Mouse (Mus musculus): ENCODE data around the gene Ifit1bl2. TPM values are rescaled to one million over a fixed set of nuclear protein-coding genes. Genes with fewer than 3 reads are reported as not detected.

Ifit1bl2 gene
- polyA plus RNA-seq (2015; fragmentation: Nextera tagmentation; extraction: Ambion mirVana) = 0.23 and 0.49 TPM in 2 replicates

- WGBS = 70% methylated on average over 4 of the region's 4 CpGs
- Histone ChIP-seq H3K4me1 (no peaks in the 10 kb centered on the region), H3K9ac (no peak within 1 kb of the TSS), H3K4me2 (no peak within 1 kb of the TSS), H3K4me3 (no peak within 1 kb of the TSS), H3K27ac (no peak within 1 kb of the TSS), H3K36me3 (replicated peaks) (no peaks in the 10 kb centered on the region), H3K27me3 (replicated peaks) (no peaks in the 10 kb centered on the region), H3K9me3 (no peaks in the 10 kb centered on the region)
- no peak for ATAC-seq (replicated peaks)
Measured at GRCm38 (mm10) chr19:34640623-34641022, at the start of gene Ifit1bl2, which contains the start of gene Ifit1. Gene Ifit1bl2, minus strand, starts transcription at chr19:34640743. Gene Ifit1, plus strand, starts transcription at chr19:34640871.

GRCm38 (mm10) chr19:34685530-34685929 lies 45.0 kb upstream of the Ifit1bl2 start:
- no peaks in the 10 kb centered on the region for H3K9me3 ChIP-seq
- ATAC-seq (replicated peaks) = no peak
- no peak overlapping the region for H3K4me2 ChIP-seq
- 89% methylated on average over 1 of the region's 1 CpGs for WGBS
- no peak overlapping the region for H3K4me3 ChIP-seq
- H3K4me1 ChIP-seq = no peaks in the 10 kb centered on the region
- H3K9ac ChIP-seq = no peak overlapping the region
- H3K27me3 ChIP-seq (replicated peaks) = no peaks in the 10 kb centered on the region
- no peaks in the 10 kb centered on the region for H3K36me3 ChIP-seq (replicated peaks)
- H3K27ac ChIP-seq = no peak overlapping the region

- no peak overlapping the region for H3K9ac ChIP-seq
- 56% methylated on average over 1 of the region's 1 CpGs for WGBS
- no peak for ATAC-seq (replicated peaks)
- no peaks in the 10 kb centered on the region for H3K9me3 ChIP-seq
- no peak overlapping the region for H3K4me3 ChIP-seq
- no peak overlapping the region for H3K4me2 ChIP-seq
- H3K27me3 ChIP-seq (replicated peaks) = no peaks in the 10 kb centered on the region
- H3K27ac ChIP-seq = no peak overlapping the region
- no peaks in the 10 kb centered on the region for H3K4me1 ChIP-seq
- no peaks in the 10 kb centered on the region for H3K36me3 ChIP-seq (replicated peaks)
Measured at GRCm38 (mm10) chr19:34684857-34685256, 44.3 kb upstream of the Ifit1bl2 start.

GRCm38 (mm10) chr19:34678428-34678827 lies 37.9 kb upstream of the Ifit1bl2 start:
- Histone ChIP-seq H3K36me3 (replicated peaks) (no peaks in the 10 kb centered on the region), H3K4me1 (no peaks in the 10 kb centered on the region), H3K4me3 (no peak overlapping the region), H3K9ac (no peak overlapping the region), H3K27me3 (replicated peaks) (no peaks in the 10 kb centered on the region), H3K4me2 (no peak overlapping the region), H3K27ac (no peak overlapping the region), H3K9me3 (no peaks in the 10 kb centered on the region)
- 93% methylated on average over 4 of the region's 4 CpGs for WGBS
- no peak for ATAC-seq (replicated peaks)

GRCm38 (mm10) chr19:34673476-34673875 lies 32.9 kb upstream of the Ifit1bl2 start:
- no peak for ATAC-seq (replicated peaks)
- WGBS = 63% methylated on average over 7 of the region's 7 CpGs
- no peak overlapping the region for H3K4me3 ChIP-seq

GRCm38 (mm10) chr19:34666127-34666526 lies 25.6 kb upstream of the Ifit1bl2 start:
- no peak overlapping the region for H3K9ac ChIP-seq
- WGBS = 2% methylated on average over 5 of the region's 5 CpGs

More at GRCm38 (mm10) chr19:34673476-34673875, 32.9 kb upstream of the Ifit1bl2 start:
- no peaks in the 10 kb centered on the region for H3K4me1 ChIP-seq
- no peaks in the 10 kb centered on the region for H3K9me3 ChIP-seq
- no peak overlapping the region for H3K27ac ChIP-seq
- no peaks in the 10 kb centered on the region for H3K36me3 ChIP-seq (replicated peaks)
- no peaks in the 10 kb centered on the region for H3K27me3 ChIP-seq (replicated peaks)
- H3K4me2 ChIP-seq = no peak overlapping the region
- H3K9ac ChIP-seq = no peak overlapping the region

GRCm38 (mm10) chr19:34662740-34663139 lies 22.2 kb upstream of the Ifit1bl2 start:
- Histone ChIP-seq H3K9me3 (no peaks in the 10 kb centered on the region), H3K36me3 (replicated peaks) (no peaks in the 10 kb centered on the region), H3K4me1 (no peaks in the 10 kb centered on the region), H3K4me3 (no peak overlapping the region), H3K9ac (no peak overlapping the region), H3K27ac (no peak overlapping the region), H3K27me3 (replicated peaks) (no peaks in the 10 kb centered on the region), H3K4me2 (peak overlapping the region; percentile 49)
- 52% methylated on average over 5 of the region's 5 CpGs for WGBS
- no peak for ATAC-seq (replicated peaks)

More at GRCm38 (mm10) chr19:34666127-34666526, 25.6 kb upstream of the Ifit1bl2 start:
- Histone ChIP-seq H3K4me2 (no peak overlapping the region), H3K36me3 (replicated peaks) (no peaks in the 10 kb centered on the region), H3K27ac (no peak overlapping the region), H3K4me1 (no peaks in the 10 kb centered on the region), H3K4me3 (no peak overlapping the region), H3K9me3 (no peaks in the 10 kb centered on the region), H3K27me3 (replicated peaks) (no peaks in the 10 kb centered on the region)
- no peak for ATAC-seq (replicated peaks)

- peak overlapping the region; percentile 31; the same call in 1 of the 2 replicates for H3K9ac ChIP-seq
Measured at GRCm38 (mm10) chr19:34662067-34662507, 21.5 kb upstream of the Ifit1bl2 start.

GRCm38 (mm10) chr19:34656511-34657298 lies 16.2 kb upstream of the Ifit1bl2 start:
- Histone ChIP-seq H3K4me1 (no peaks in the 10 kb centered on the region), H3K9ac (no peak overlapping the region), H3K9me3 (no peaks in the 10 kb centered on the region), H3K36me3 (replicated peaks) (no peaks in the 10 kb centered on the region), H3K4me2 (no peak overlapping the region), H3K4me3 (no peak overlapping the region), H3K27ac (no peak overlapping the region), H3K27me3 (replicated peaks) (no peaks in the 10 kb centered on the region)
- ATAC-seq (replicated peaks) = no peak
- WGBS = 26% methylated on average over 2 of the region's 2 CpGs

More at GRCm38 (mm10) chr19:34662067-34662507, 21.5 kb upstream of the Ifit1bl2 start:
- ATAC-seq (replicated peaks) = peak; percentile 97
- Histone ChIP-seq H3K9me3 (no peaks in the 10 kb centered on the region), H3K36me3 (replicated peaks) (no peaks in the 10 kb centered on the region), H3K27me3 (replicated peaks) (no peaks in the 10 kb centered on the region), H3K4me1 (no peaks in the 10 kb centered on the region), H3K4me2 (peak overlapping the region; percentile 49), H3K4me3 (peak overlapping the region; percentile 41), H3K27ac (peak overlapping the region; percentile 39; the same call in 1 of the 2 replicates)
- WGBS = 19% methylated on average over 13 of the region's 13 CpGs

- ATAC-seq (replicated peaks) = no peak
- Histone ChIP-seq H3K4me3 (no peak overlapping the region), H3K9ac (no peak overlapping the region), H3K4me2 (no peak overlapping the region), H3K27me3 (replicated peaks) (no peaks in the 10 kb centered on the region), H3K4me1 (no peaks in the 10 kb centered on the region), H3K27ac (no peak overlapping the region), H3K9me3 (no peaks in the 10 kb centered on the region), H3K36me3 (replicated peaks) (no peaks in the 10 kb centered on the region)
- WGBS = 92% methylated on average over 10 of the region's 10 CpGs
Measured at GRCm38 (mm10) chr19:34655227-34655805, 14.8 kb upstream of the Ifit1bl2 start.

GRCm38 (mm10) chr19:34650997-34651396 lies 10.5 kb upstream of the Ifit1bl2 start:
- Histone ChIP-seq H3K27me3 (replicated peaks) (no peaks in the 10 kb centered on the region), H3K36me3 (replicated peaks) (no peaks in the 10 kb centered on the region), H3K9me3 (no peaks in the 10 kb centered on the region), H3K4me1 (no peaks in the 10 kb centered on the region), H3K4me2 (no peak overlapping the region), H3K4me3 (no peak overlapping the region), H3K9ac (no peak overlapping the region), H3K27ac (no peak overlapping the region)
- 89% methylated on average over 6 of the region's 6 CpGs for WGBS
- no peak for ATAC-seq (replicated peaks)

GRCm38 (mm10) chr19:34650276-34650675 lies 9.7 kb upstream of the Ifit1bl2 start:
- H3K36me3 ChIP-seq (replicated peaks) = no peaks in the 10 kb centered on the region
- no peaks in the 10 kb centered on the region for H3K4me1 ChIP-seq
- H3K9me3 ChIP-seq = no peaks in the 10 kb centered on the region
- H3K27me3 ChIP-seq (replicated peaks) = no peaks in the 10 kb centered on the region
- no peak for ATAC-seq (replicated peaks)
- H3K9ac ChIP-seq = no peak overlapping the region
- no peak overlapping the region for H3K4me3 ChIP-seq
- 92% methylated on average over 3 of the region's 3 CpGs for WGBS
- H3K27ac ChIP-seq = no peak overlapping the region
- H3K4me2 ChIP-seq = no peak overlapping the region

All from midbrain, embryonic 15.5 days (tissue).